Mouse (Mus musculus): ENCODE measurements at regions not wholly inside any gene's neighbourhood (a gene's known extent, or its start where the extent isn't known, plus 50 kb on each side); places are given as distances from the start of the nearest gene placed in this dataset.

GRCm38 (mm10) chr15:27132761-27133160 is 237.4 kb upstream of the Fbxl7 start:
- in situ Hi-C loops (cut with MboI): no loop called here

- in situ Hi-C loops (cut with MboI): no loop called here
These were observed 242.2 kb upstream of the Fbxl7 start for GRCm38 (mm10) chr15:27137580-27137979.

GRCm38 (mm10) chr15:27145860-27146259 is 250.5 kb upstream of the Fbxl7 start:
- in situ Hi-C loops (cut with MboI): no loop called here

GRCm38 (mm10) chr15:27160986-27161385 is 265.6 kb upstream of the Fbxl7 start:
- in situ Hi-C loops (cut with MboI): no loop called here

GRCm38 (mm10) chr15:27167484-27167883 is 272.1 kb upstream of the Fbxl7 start:
- in situ Hi-C loops (cut with MboI): no loop called here

- in situ Hi-C loops (cut with MboI): no loop called here
These were observed 274.5 kb upstream of the Fbxl7 start for GRCm38 (mm10) chr15:27169846-27170245.

- in situ Hi-C loops (cut with MboI): no loop called here
These were observed 278.1 kb upstream of the Fbxl7 start for GRCm38 (mm10) chr15:27173506-27173905.

GRCm38 (mm10) chr15:27178084-27178935 is 282.9 kb upstream of the Fbxl7 start:
- in situ Hi-C loops (cut with MboI): no loop called here

GRCm38 (mm10) chr15:27189699-27190098 is 276.8 kb upstream of the Ank start:
- in situ Hi-C loops (cut with MboI): no loop called here

GRCm38 (mm10) chr15:27201513-27201912 is 265.0 kb upstream of the Ank start:
- in situ Hi-C loops (cut with MboI): no loop called here

- in situ Hi-C loops (cut with MboI): no loop called here
These were observed 261.6 kb upstream of the Ank start for GRCm38 (mm10) chr15:27204888-27205287.

- in situ Hi-C loops (cut with MboI): no loop called here
These were observed 259.0 kb upstream of the Ank start for GRCm38 (mm10) chr15:27207446-27207845.

- in situ Hi-C loops (cut with MboI): no loop called here
These were observed 250.1 kb upstream of the Ank start for GRCm38 (mm10) chr15:27216387-27216786.

GRCm38 (mm10) chr15:27219126-27219738 is 247.2 kb upstream of the Ank start:
- in situ Hi-C loops (cut with MboI): no loop called here

- in situ Hi-C loops (cut with MboI): no loop called here
These were observed 242.6 kb upstream of the Ank start for GRCm38 (mm10) chr15:27223610-27224511.

- in situ Hi-C loops (cut with MboI): no loop called here
These were observed 242.0 kb upstream of the Ank start for GRCm38 (mm10) chr15:27224512-27224850.

GRCm38 (mm10) chr15:27232804-27233203 is 233.7 kb upstream of the Ank start:
- in situ Hi-C loops (cut with MboI): no loop called here

GRCm38 (mm10) chr15:27234770-27235169 is 231.7 kb upstream of the Ank start:
- in situ Hi-C loops (cut with MboI): no loop called here

- in situ Hi-C loops (cut with MboI): no loop called here
These were observed 228.2 kb upstream of the Ank start for GRCm38 (mm10) chr15:27238301-27238700.

- in situ Hi-C loops (cut with MboI): no loop called here
These were observed 220.2 kb upstream of the Ank start for GRCm38 (mm10) chr15:27246302-27246701.

GRCm38 (mm10) chr15:27258984-27259853 is 207.3 kb upstream of the Ank start:
- in situ Hi-C loops (cut with MboI): no loop called here

- in situ Hi-C loops (cut with MboI): no loop called here
These were observed 206.7 kb upstream of the Ank start for GRCm38 (mm10) chr15:27259854-27260191.
